Mouse (Mus musculus) lung, postnatal 36 days (tissue): ENCODE results near the gene Msh2.
A peak's percentile ranks its signal among the peaks of the same experiment; 100 is the strongest.

ENCODE experiments used
- DNase-seq: peaks from one replicate; pipeline ENCODE4 v3.0.0; 2022; ENCODE audit warnings: mixed read lengths

The Msh2 gene

GRCm38 (mm10) chr17:87724727-87725126 is 52.6 kb downstream of the Msh2 start:
- no peak for DNase-seq

- DNase-seq: no peak
Measured at GRCm38 (mm10) chr17:87726489-87727356, 54.6 kb downstream of the Msh2 start.

GRCm38 (mm10) chr17:87731962-87732361 is 59.8 kb downstream of the Msh2 start:
- DNase-seq: no peak

- no peak for DNase-seq
Measured at GRCm38 (mm10) chr17:87734471-87734870, 62.3 kb downstream of the Msh2 start.

GRCm38 (mm10) chr17:87737144-87737543 is 65.0 kb downstream of the Msh2 start:
- no peak for DNase-seq

GRCm38 (mm10) chr17:87739835-87740234 is 67.7 kb downstream of the Msh2 start:
- DNase-seq: no peak

- DNase-seq: no peak
Measured at GRCm38 (mm10) chr17:87744985-87745925, 73.1 kb downstream of the Msh2 start.

- DNase-seq: peak; percentile 3
Measured at GRCm38 (mm10) chr17:87745926-87746888, 74.1 kb downstream of the Msh2 start.

GRCm38 (mm10) chr17:87760315-87760714 is 88.2 kb downstream of the Msh2 start:
- DNase-seq: no peak

- DNase-seq: no peak
Measured at GRCm38 (mm10) chr17:87763146-87763545, 91.0 kb downstream of the Msh2 start.

GRCm38 (mm10) chr17:87765031-87765430 is 92.9 kb downstream of the Msh2 start:
- DNase-seq: no peak

GRCm38 (mm10) chr17:87766888-87767287 is 94.8 kb downstream of the Msh2 start:
- no peak for DNase-seq

GRCm38 (mm10) chr17:87770766-87771165 is 98.6 kb downstream of the Msh2 start:
- DNase-seq: no peak

- DNase-seq: no peak
Measured at GRCm38 (mm10) chr17:87773175-87773574, 101.0 kb downstream of the Msh2 start.
